Mouse (Mus musculus): ENCODE results near the gene Chchd6.

Chchd6 gene

GRCm38 (mm10) chr6:89595018-89595776 is at the start of gene Chchd6:
TSS of gene Chchd6 (minus strand) at chr6:89595652.
- DNase-seq (ENCODE audit: low read depth, low spot score): peak; percentile 94

DNA sequence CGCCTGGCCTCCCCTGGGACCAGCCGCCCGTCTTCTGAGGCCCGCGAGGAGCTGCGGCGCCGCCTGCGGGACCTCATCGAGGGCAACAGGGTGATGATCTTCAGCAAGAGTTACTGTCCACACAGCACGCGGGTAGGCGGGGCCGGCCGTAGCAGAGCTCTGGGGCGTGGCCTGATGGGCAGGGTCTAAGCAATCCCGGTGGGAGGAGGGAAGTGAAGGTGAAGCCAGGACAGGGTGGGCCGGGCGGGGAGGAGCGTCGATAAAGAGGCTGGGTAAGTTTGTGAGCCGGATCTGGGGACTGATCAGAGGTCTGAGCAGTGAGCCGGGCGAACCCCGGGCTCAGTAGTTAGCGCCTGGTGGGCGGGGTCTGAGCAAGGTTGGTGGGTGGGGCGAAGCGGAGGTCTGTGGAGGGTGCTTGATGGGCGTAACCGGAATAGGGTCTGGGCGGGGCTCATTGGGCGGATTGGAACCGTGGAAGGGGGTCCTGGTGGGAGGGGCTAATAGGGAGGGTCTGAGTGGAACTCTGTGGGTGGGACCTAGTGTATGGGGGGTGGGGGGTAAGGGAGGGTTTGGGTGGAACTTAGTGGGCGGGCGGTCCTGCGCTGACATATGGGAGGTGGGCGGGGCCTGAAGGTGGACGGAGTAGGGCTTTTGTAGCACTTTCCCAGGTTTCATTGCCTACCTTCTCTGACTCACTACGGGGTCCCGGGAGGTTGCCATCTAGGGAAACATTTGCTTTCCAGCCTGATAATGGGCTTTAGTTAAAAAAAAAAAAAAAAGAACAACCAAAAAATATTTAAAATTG is 49.0 kb upstream of the Chchd6 start:
- peak; percentile 97 for DNase-seq (ENCODE audit: low read depth, low spot score)

DNA sequence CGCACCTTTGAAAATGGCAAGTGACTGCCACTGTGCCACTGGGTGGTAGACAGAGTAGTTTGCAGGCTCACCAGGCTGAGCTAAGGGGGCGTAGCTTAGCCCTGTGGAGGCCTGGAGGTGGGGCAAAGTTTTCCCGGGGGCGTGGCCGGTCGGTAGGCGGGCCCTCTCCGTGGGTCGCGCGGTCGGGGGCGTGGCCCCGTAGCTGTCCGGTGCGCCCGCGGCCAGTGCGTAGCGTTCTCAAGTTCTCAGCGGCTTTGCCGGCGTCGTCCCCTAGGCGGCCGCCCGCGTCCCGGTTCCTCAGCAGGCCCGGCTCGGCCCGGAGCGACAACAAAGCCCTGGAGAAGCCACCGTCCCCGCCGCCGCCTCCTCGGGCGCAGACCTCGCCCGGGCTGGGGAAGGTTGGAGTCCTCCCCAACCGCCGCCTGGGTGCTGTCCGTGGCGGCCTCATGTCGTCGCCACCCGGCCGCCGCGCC is 48.4 kb upstream of the Chchd6 start, which contains the start of gene Txnrd3:
TSS of gene Txnrd3 (plus strand) at position 191 of the 473 bp plus-strand sequence.
- peak; percentile 92 for DNase-seq (ENCODE audit: low read depth, low spot score)

- peak; percentile 65 for DNase-seq (ENCODE audit: low read depth, low spot score)
Observed at GRCm38 (mm10) chr6:89639025-89639424, 43.6 kb upstream of the Chchd6 start.

GRCm38 (mm10) chr6:89637977-89638376 is 42.5 kb upstream of the Chchd6 start:
- no peak for DNase-seq (ENCODE audit: low read depth, low spot score)

GRCm38 (mm10) chr6:89634400-89634799 is 38.9 kb upstream of the Chchd6 start:
- no peak for DNase-seq (ENCODE audit: low read depth, low spot score)

- DNase-seq (ENCODE audit: low read depth, low spot score): no peak
Observed at GRCm38 (mm10) chr6:89633115-89633514, 37.7 kb upstream of the Chchd6 start.

- DNase-seq (ENCODE audit: low read depth, low spot score): peak; percentile 86
Observed at GRCm38 (mm10) chr6:89631809-89632562, 36.5 kb upstream of the Chchd6 start.

GRCm38 (mm10) chr6:89628045-89628785 is 32.8 kb upstream of the Chchd6 start:
- no peak for DNase-seq (ENCODE audit: low read depth, low spot score)

DNA sequence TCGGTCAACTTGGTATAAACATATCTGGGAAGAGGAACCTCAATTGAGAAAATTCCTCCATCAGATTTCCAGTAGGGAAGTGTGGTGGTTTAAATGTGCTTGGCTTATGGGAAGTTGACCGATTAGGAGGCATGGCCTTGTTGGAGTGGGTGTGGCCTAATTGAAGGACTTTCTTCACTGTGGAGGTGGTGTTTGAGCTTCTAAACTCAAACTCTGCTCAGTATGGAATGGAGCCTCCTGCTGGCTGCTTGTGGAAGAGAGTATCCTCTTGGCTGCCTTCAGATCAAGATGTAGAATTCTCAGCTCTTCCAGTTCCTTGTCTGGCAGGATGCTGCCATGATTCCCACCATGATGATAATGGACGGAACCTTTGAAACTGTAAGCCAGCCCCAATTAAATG is 27.2 kb upstream of the Chchd6 start:
- DNase-seq (ENCODE audit: low read depth, low spot score): peak; percentile 25

DNA sequence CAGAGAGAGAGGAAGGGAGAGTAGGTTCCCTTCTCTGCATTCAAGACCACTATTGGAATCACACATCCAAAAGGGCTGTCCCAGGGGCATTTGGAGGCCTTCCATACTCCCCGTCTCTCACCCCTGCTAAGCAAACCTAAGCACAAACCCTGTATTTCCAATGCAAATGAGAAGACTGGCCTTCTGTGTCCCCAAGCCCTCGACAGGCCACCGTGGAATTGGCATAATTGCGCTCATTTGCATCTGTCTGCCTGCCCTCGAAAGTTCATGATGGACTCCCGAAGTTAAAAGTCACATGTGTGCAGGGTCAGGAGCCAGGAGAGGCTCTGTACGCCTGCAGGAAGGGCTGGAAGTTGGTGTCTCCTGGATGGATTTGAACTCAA is 19.9 kb upstream of the Chchd6 start:
- DNase-seq (ENCODE audit: low read depth, low spot score): no peak

GRCm38 (mm10) chr6:89614596-89615372 is 19.3 kb upstream of the Chchd6 start:
- DNase-seq (ENCODE audit: low read depth, low spot score): no peak

GRCm38 (mm10) chr6:89614107-89614471 is 18.6 kb upstream of the Chchd6 start:
- DNase-seq (ENCODE audit: low read depth, low spot score): no peak

GRCm38 (mm10) chr6:89613336-89614106 is 18.1 kb upstream of the Chchd6 start:
- no peak for DNase-seq (ENCODE audit: low read depth, low spot score)

GRCm38 (mm10) chr6:89607999-89608398 is 12.5 kb upstream of the Chchd6 start:
- DNase-seq (ENCODE audit: low read depth, low spot score): peak; percentile 36

DNA sequence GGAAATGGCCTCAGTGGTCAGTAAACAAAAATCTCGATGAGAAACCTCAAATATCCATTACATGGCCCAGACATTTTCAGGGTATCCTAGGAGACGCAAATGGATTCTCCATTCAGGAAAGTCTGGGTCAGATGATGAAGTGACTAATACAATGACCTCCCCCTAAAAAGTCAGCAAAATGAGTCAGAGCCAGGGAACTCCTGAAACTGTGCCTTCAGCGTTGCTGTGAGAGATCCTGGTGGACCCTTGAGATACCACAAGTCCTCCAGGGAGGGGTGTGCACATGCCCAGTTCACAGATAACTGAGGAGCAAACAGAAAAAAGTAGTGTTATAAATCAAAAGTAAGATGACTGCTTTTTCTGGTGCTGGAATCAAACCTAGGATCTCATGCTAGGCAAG is 10.6 kb upstream of the Chchd6 start:
- no peak for DNase-seq (ENCODE audit: low read depth, low spot score)

GRCm38 (mm10) chr6:89596510-89596909 is 1.1 kb upstream of the Chchd6 start:
- DNase-seq (ENCODE audit: low read depth, low spot score): no peak

DNA sequence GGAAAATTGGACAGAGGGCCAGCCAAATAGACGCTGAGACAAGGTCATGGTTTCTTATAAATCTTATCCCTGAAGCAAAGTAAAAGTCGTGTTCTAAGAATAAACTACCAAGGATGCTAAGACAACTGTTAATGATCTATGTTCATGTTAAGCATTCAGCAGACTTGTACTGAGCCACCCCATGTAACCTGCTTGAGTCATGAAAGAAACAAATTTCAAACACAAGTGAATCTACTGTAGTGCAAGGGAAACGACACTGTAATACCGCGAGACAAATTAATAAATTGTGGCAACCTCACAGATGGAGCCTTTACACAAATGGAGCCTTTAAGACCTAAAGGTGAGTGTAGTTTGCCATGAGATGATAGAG is 310 bp upstream of the Chchd6 start:
- no peak for DNase-seq (ENCODE audit: low read depth, low spot score)

DNA sequence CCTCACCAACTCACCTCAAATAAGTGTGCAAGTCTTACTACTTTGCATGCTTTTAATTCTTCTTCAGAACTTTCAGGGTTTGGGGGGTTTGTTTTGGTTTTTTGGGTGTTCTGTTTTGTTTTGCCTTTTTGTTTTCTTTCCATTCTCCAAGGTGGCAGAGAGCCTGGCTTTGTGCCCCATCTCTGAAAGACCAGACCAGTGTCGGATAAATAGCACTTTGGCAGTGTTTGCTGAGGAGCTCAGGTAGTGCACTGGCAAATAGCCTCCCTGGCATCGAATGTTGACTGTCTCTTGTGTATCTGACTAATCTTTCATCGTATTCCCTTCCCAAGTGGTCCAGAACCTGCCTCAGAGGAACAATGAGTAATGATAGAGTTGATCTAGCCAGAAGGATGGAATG is 3.4 kb downstream of the Chchd6 start:
- DNase-seq (ENCODE audit: low read depth, low spot score): no peak

DNA sequence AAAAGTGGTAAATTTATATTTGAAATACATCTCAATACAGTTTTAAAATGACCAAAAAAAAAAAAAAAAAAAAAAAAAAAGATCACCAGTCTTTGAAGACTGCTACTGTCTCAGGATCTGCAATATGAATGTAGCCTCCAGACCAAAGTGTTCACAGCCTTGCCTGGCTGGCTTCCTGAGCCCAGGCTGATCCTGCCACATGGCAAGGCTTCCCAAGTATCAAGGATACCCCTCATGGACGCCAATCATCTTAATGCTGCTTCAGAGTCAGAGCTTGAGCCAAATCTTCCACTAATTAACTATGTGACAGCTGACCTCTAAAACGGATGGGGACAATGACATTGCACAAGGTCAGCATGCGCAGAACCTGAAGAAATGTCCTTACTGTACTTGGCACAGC is 3.9 kb downstream of the Chchd6 start:
- no peak for DNase-seq (ENCODE audit: low read depth, low spot score)
